Mouse (Mus musculus) heart, postnatal 25 days (tissue): ENCODE measurements around the gene Glcci1. TPM values are rescaled to one million over a fixed set of nuclear protein-coding genes. Genes with fewer than 3 reads are reported as not detected.

Experiments used
- DNase-seq: peaks from one replicate; pipeline ENCODE4 v3.0.0; 2022; ENCODE audit warnings: low spot score
- intact Hi-C: fragments of 180-260 bp; cut with DNase I; formaldehyde crosslinking; loops from one replicate; pipeline ENCODE4 v1.15.1; 2025
- total RNA-seq, 2 experiments: library from RNA; stranded (reverse); gene quantifications; 2 replicates each; pipeline ENCODE4 v1.2.3; 2021

Gene Glcci1
- total RNA-seq = 10 to 100 TPM in 1 of 2 experiments, 1 to 10 TPM in 1; 8.8 to 10.8 TPM

DNA sequence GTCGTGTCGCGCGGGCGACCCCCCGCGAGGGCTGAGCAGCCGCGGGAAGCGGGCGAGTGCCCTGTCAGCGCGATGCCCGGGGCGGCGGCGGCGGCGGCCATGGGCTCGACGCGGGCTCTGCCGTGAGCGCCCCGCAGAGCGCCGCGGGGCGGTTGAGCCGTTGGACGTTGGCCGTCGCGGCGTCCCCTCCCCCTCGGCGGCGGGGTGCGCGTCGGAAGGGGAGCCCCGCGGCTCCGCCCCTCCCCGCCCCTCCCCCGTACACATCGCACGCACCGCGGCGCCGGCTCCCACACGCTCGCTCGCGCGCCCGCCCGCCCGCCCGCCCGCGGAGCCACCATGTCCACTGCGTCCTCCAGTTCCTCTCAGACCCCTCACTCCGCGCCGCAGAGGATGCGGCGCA, at the start of gene Glcci1:
Glcci1 (plus strand) TSS at position 50 of the 400 bp plus-strand sequence.
- DNase-seq = no peak
- intact Hi-C loops = loop anchor here (10.0 kb wide), 1 partner anchor 235 kb away; no protein-coding TSS in a partner anchor

DNA sequence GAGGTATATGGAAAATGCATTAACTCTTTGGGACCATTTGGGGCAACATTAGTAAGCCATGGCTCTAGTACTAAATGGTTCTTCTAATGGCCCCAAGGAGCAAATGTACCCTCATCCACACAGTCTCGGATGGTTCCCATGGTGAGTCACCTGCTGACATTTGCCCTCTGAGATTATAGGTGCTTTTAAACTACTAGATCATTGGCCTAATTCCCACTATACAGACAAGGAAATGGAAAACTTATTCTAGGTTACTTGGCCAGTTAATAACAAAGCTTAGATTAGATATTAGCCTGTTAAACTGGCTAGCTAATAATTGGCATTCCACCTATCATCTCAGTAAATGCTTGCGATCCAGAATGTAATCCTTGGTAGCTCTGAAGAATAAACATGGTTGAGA, 47.0 kb upstream of the Glcci1 start:
- intact Hi-C loops = no loop called here
- no peak for DNase-seq

DNA sequence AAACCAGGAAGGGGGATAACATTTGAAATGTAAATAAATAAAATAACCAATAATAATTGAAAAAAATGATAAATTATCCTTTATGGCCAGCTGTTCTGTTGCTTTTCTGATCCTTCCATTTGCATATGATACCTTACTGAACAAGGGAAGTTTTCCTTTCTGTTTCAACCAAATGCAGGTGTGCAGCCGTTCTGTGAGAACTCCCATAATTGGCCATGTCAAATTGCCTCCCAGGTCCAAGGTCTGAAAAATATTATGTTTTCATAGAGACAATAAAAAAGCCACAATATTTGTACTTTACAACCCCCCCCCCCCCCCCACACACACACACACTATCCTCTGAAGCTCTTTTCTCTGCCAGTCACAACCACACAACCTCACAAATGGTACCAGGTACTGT, 44.0 kb upstream of the Glcci1 start:
- no peak for DNase-seq
- intact Hi-C loops = no loop called here

DNA sequence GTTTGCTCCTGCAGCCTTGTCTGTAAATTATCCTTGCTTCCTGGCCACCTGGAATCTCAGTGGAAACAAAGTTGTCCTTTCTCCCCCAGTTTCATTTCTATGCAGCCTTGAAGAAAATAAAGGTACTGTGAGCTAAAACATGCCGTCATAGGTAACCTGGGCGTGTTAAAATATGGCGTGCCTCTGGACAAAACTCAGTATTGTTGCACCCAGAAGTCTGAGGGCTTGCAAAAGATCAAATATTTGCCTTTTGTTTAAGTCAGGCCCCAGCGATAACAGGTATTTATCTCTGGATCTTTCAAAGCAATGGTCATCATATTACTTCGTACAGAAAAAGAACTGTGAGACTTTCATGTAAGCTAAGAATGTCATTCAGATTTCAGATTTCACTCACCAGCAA, 43.4 kb upstream of the Glcci1 start:
- DNase-seq = no peak
- intact Hi-C loops = no loop called here

DNA sequence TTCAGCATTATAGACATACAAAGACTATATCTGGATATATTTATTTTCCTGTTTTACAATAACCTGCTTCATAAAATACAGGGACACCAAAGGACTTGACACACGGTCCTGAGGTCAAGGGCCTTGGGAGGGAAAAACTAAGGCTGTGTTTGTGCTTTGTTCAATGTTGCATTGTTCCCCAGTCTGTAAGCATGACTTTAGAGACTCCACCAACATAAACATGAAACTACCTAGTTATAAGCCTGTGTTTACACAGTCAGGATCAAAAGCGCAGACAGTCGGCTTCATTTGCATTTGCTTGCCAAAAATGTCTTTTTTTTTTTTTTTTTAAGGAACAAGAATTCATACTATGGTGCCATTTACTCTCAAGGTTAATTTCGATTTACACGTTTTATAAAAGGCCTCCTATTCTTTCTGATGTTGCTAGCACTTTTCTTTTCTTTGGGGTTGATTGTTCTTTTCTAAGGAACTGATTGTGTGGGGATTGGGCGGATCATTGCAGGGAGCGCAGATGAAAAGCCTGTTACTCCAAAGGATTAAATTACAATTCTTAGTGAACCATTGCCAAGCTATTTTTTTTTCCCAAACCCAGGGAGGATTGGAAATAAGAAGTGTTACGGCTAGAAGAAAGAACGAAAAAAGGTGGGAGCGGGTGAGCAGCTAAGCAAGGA, 41.6 kb upstream of the Glcci1 start:
- intact Hi-C loops = no loop called here
- no peak for DNase-seq

DNA sequence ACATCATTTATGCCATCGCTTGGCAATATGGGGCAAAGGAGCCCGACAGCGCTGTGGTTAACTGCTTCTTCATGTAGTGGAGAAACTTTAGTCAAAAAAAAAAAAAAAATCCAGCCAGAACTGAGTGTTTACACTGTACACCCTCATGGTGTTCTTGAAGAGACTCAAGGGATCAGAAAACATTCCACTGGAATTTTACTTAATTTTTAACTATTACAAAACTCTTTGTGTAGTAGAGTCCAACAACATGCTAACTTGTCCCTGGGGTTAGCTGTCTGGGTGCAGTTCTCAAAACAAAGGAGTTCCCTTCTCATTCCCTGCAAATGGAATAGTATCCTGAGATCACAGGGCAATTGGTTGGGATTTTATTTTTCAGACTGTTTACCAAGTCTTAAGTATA, 39.5 kb upstream of the Glcci1 start:
- intact Hi-C loops = no loop called here
- DNase-seq = no peak

DNA sequence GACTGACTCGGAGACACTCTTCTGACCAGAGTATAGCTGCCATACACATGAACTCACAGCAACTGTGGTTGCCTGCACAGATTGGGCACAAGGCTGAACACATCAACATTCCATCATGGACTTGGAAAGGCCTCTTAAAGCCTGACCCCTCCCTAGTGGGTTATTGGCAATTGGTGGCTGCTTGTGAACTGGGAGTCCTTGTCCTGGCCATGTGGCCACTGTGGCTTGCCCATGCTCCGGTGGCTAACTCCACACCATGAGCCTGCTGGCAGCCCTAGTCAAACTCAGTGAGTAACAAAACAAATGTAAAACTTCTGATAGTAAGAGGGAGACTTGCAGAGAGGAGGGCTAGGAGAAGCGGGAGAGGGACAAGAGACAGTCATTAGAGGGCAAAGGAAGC, 37.3 kb upstream of the Glcci1 start:
- DNase-seq = no peak
- intact Hi-C loops = no loop called here

DNA sequence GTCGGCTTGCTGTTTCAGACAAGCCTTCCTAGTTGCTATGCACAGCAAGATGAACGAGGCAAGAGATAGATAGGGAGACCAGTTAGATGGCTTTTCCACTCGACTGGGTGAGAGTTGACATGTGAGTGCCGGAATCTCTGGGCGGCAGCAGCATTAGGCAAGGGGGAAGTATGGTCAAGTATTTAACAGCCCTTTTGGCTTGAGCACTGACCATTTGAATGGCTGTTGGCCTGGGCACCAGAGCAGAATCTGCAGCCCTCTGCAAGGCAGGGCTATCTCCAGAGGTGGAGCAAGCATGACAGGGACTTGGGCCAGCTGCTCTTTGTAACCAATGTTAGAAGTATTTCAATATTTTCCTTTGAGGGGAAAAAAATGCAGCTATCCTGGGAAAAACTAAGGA, 36.5 kb upstream of the Glcci1 start:
- DNase-seq = peak; percentile 30
- intact Hi-C loops = no loop called here

DNA sequence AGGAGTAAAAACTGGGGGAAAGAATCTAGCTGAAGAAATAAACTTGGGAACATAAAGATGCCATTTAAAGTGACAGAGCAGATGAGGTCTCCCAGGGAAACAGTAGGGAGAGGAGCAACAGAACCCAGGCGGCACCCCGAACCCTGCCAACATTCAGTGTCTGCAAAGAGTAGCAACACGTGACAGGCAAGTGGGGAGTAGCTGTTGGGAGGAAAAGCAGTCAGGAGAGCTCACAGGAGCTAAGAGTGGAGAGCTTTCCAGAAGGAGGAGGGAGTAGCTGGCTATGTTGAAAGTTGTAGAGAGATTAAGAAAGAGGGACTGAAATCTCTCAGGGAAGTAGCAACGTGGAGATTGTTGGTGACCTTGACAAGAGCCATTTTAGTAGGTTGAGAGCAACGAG, 35.9 kb upstream of the Glcci1 start:
- intact Hi-C loops = no loop called here
- DNase-seq = no peak

DNA sequence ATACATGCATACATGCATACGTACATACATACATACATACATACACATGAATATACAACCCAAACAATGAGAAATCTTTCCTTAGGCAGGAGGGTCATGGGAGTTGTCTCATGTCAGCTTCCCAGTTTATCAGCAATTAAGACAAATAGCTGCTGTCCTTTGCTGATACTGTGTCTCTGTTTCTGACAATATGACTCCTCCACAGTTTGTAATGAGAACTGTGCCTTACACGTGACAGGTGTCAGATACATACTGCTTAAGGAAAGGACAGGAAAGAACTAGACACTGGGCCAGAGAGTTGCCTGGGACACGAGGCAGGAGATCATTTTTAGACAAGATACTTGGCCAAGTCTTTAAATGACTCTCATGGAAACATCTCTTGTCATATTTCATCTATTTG, 35.1 kb upstream of the Glcci1 start:
- DNase-seq = no peak
- intact Hi-C loops = no loop called here

DNA sequence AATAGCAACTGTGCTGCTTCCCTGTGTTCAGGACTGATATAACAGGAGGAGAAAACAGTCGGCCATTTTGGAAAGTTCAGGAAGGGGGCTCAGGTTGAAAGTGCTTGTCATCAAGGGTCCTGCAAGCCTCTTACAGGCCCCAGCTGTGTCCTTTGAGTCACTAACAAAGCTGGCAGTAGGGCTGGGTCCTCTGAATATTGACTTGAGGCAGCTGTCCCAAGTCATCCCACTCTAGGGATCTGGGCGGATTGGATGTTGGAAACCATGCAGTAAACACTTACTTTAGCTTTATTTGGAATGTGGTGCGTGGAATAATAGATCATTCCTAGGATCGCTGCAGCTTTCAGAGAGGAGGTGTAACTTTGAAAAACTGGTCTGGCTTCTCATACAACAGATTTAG, 34.6 kb upstream of the Glcci1 start:
- intact Hi-C loops = no loop called here
- no peak for DNase-seq

DNA sequence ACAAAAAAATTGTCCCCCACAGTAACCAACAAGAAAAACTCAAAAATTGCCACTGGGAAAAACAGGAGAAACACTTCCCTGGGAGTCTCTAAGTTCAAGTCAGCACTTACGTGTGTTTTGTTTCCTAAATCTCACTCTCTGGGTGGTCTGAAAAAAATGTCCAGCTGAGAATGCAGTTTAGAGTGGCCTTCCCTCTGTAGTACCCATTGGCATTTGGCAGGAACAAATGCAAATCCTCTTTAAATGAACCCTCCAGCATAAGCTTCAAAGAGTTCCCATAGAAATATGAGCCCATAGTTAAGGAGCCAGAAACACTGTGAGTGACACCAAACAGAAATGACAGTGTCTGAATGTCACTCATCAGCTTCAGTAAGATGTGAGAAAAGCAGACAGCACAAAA, 30.2 kb upstream of the Glcci1 start:
- intact Hi-C loops = no loop called here
- DNase-seq = no peak

DNA sequence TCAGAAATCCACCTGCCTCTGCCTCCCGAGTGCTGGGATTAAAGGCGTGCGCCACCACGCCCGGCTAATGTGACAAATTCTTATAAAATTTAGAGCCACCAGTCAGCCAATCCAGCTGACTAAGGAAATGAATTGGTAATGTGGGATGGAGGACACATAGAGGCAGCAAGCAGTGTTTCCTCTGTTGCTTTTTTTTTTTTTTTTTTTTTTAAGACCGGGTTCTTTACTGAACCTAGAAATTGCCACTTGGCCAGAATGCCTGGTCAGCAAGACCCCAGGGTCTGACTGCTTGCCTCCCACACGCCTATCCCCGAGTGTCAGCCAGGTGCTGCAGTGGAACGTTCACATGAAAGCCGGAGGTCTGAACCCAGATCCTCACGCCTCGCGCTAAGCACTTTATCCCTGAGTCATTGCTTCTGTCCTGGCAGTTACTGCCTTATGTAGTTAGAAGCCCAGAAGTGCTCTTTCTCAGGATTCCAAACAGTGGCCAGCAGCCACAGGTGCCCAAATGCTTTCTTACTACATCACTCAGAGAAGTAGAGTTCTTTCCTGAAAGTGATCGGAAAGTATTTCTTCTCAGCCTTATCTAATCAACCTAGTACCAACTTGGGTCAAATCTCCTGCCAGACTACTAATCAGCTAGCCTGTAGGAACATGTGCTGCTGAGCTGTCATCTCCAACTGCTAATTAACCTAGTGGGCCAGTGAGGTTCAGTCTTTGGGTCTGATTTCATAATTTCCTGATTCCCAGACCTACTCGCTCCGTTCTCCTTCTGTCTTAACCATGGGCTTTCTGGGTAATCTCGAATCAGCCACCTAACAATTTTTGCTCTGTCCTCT, 24.7 kb upstream of the Glcci1 start:
- intact Hi-C loops = no loop called here
- no peak for DNase-seq

DNA sequence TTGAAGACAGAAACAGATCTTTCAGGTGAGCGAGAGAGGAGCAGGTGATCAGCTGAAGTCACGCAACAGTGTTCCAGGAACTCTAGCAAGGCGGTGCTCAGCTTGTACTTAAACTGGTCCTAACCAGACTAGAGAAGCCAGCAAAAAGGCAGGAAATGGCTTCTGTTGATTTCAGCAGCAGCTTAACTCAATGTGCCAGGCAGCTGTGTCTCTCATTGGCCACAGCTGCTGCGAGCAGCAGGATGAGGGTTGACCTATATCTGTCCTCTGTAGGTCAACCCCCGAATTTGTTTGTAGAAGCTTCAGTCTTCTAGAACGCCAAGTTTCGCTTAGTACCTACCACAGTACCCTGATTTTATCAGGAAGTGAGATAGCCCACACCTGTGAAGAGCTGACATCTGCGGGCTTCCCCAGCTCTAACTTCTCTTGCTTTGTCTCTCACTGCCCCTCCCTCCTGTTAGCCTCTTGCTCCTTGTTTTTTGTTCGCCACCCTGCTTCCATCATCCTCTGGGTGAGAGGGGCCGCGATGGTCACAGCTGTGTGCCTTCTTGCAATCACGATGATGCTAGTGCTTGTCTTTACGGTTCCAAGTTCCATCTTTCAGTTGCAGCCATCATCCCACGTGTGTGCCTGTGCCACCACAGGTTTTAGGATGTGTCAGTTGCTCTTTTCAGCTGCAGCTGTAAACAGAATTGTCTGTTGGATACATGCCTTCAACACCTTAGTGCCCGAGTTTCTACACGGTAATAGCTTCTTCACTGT, 23.8 kb upstream of the Glcci1 start:
- no peak for DNase-seq
- intact Hi-C loops = no loop called here

DNA sequence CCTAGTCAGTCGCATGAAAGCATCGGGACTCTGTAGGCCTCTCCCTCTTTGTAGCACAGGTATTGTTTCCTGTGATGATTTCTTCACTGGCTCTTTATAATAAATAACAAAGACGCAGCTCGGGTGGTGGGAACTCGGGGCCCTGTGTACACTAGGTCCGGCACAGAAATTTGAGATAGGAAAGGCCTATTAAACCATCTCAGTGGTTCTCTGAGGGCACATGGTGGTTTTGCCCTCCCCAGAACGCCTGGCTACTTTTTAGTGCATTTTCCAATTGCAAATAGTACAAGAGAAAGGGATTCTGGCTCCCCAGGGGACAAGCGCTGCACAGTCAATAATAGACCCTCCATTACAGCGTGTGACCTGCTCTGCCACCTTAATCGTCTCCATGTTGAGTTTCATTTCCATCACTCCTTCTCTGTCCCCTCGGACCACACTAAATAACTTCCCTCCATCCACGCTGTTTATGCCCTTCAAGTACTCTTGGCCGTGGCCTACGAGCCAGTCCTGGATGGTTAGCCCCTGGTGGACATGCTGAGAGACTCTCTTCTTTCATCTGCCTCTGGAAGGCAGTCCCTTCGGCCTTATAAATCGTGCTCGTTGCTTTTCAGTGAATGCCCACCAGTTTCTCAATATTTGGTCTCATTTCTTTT, 22.9 kb upstream of the Glcci1 start:
- DNase-seq = no peak
- intact Hi-C loops = no loop called here

DNA sequence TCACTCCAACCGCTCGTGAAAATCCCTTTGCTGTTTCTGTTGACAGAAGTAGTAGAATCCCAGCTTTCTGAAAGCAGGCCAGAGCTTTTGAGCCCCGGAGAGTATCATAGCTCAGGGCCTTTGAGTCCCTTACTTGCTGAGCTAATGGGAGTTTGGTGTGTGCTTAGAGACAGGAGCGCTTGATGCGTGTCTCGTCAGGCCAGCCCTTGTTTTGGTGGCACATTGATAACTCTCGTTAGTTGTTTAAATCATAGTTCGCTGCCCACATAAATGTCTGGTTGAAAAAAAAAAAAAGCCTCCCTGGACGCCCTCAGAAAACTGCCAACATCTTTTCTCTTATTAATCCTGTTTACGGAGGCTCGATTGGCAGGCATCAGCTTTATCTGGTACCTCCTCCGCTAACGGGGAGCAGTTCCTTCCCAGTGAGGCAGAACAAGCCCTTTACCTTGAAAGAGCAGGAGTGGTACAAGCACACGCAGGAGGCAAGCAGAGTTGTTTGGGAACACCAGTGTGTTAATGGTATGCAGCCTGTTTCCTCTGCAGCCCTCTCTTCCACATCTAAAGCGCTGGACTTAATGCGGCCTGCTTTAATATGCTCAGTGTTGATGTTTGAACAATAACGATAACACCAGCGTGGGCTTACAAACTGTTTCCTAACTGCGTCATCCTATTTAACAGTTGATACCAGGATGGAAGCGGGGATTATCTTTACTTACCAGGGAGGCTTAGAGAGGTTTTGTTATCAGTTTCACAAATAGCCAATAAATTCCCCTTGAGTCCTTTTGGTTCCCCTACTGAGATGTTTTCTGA, 22.2 kb upstream of the Glcci1 start:
- intact Hi-C loops = no loop called here
- no peak for DNase-seq

DNA sequence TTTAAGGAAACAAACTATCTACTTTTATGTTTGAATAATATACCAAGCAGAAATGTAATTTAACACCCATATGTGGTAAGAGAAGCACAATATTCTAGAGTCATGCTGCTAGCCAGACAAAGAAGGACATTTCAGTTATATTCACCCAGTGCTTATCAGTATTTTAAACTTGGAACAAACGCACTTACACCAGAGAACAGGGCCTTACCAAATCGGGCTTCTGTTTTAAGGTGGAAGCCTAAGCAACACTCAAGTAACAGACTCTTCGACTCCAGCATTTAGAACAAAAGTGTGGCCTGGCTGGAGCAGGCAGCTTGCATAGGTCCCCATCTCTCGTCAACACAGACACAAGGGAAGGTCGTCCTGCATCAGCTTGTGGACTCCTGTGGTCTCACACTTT, 21.2 kb upstream of the Glcci1 start:
- no peak for DNase-seq
- intact Hi-C loops = no loop called here

DNA sequence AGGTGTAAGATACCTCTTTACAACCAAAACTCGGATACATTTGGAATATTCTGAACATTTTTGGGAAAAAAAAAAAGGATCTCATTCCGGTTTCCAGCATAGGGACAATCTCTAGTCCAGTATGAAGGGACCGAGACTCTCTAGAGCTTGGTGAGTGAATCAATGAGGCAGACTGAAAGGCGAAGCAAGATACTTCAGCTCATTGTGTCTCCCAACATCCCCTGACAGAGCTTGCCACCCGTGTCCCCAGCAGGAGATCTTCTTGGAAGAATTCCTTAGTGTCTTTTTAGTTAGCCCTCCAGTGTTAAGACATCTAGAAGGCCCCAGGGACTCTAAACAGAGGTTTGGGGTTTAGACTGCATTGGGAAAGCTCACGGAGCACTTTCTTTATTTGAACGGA, 20.1 kb upstream of the Glcci1 start:
- no peak for DNase-seq
- intact Hi-C loops = no loop called here

DNA sequence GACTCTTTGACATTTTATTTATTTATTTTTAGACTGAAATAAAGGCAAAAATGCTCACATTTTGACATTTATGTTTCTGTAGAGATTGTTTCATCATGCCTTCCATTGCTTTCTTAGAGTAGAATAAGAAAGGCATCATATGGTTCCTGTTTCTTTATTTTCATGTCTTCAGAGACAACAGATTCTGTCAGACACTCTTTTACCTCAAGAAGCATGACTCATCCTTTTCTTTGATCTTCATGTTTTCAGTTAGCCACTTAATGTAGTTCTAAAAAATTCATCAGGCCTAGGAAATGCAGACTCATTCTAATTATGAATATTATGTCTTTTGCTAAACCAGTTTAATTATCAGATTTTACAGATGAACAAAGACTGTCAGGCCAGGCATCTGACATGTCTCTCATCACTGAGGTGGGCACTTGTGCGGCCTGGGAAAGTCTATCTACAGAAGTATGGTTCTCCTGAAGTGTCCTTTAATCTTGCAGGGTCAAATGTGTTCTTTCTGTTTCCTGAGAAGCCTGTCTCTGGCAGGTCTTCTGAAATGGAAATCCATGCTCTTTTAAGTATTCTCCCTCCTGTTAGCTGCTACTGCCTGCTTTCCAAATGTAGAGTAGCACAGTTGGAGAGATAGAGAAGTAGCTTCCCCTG, 19.3 kb upstream of the Glcci1 start:
- intact Hi-C loops = no loop called here
- DNase-seq = no peak
